Mouse (Mus musculus) 3134 (cell line): ENCODE data around the gene Anks1b.

Experiments used
- DNase-seq: peaks from one replicate; pipeline ENCODE4 v3.0.0-alpha.2; 2011; ENCODE audit warnings: low spot score; ENCODE audit not compliant: insufficient read length; ENCODE audit errors: extremely low read depth

Gene Anks1b

DNA sequence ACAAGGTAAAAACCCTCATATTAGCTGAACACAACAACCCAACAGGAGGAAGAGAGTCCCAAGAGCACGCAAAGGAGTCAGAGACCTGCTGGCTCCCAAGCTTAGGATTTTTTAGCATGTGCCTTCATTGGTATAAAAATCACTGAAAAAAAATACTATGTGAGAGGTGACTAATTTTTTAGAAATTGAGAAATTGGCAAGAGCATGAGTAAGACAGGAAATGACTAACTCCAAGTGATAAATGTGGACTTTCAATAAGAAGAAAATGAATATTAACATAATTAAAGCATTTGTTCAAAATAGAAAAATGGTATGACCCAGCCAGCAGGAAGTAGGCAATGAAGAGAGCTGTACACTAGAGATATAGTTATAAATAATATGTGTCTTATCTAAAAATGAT lies 271.1 kb downstream of the Anks1b start:
- DNase-seq, result peak; percentile 29

DNA sequence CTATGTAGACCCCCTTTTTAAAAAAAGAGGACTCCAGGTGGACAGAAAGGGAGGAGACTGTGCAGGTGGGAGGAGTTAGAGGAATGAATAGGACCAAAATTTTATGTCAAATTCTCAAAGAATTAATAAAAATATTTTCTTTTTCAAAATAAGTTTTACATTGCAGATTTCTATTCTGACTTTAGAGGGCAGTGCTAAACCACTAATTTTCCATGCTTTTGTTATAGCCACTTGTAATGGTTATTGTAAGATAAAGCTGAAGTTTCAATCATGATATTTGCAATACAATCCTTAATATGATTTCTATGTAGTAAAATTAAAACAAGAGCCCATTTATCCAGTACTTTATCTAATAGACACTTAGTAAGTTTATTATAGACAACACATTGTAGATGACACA lies 278.2 kb downstream of the Anks1b start:
- no peak for DNase-seq

DNA sequence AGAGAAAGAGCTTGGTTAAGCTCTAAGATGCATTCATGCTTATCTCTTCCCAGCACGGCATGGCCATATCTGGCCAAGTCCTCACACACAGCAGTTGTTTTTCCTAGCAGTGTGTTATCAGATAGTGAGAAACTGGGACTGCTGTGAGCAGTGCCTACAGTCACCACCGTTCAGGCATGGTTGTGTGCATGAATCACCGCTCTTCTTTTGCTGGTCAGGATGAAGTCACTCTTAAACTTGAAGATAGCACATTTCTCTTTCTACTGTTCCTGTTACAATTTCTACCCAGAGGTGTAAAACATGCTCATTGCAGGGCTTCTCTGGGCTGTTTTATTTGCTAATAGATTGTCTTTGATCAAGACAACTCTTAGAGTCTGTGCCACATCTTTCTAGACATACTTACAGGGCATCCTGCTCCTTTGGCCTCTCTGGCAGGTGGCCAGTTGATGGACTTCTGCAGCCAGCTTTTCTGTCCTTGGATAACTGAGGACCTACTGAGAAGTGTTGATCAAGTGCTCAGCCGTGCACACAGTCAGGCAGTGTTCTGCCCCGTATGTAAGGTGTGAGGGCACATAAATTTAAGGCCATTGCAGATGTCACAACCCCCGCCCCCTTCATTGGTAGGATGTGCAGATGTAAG lies 296.8 kb downstream of the Anks1b start:
- no peak for DNase-seq

DNA sequence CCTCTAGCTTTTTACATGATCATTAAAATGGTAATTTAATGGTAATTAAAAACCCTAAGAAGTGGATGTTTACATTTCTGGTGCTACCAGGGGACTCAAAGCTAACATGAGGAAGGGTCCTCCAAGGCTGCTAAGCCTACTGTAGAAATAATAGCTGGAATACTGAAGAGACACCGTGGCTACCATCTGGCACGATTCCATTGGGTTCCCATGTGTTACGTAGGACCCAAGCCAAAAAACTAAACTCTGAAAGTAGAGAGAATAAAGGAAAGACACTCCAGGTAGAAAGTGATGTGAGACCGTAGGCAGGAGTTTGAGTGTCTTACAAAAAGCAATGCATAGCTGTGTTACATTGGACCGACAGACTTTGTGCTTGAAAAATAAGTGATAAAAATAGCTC lies 317.1 kb downstream of the Anks1b start:
- no peak for DNase-seq

DNA sequence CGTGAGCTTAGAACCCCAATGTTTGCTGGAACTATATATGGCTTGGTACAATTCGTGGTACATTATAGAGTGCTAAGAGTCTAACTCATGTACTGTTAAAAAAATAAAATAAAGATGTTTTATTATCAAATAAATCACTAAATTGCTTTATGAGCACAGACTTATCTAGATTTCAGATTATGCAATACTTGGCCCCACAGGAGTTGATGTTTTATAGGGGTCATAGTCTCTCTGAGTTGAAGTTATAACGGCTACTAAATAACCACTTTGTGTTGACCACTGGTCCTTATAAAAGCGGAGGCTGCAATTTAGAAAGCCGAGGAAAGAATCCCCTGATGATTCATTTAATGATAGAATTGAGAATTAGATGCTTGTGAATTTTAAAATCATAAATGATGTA lies 323.6 kb downstream of the Anks1b start:
- DNase-seq, result no peak

DNA sequence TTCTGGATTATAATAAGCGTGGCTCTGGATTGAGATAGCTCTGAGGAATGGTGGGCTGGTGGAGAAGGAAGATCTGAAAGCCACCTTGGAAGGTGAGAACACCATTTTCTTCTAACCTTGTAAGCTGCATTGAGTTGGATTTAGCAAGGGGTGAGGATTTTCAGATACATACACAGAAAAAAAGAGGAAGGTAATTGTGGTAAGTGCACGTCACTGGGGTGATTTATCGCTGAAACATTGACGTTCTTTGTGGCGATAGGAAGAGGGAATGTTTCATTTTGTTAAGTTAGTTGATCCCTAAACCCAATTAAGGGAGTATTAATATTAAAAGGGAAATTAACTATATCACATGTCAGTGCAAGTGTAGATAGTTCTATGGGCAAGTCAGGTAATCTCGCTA lies 336.7 kb downstream of the Anks1b start:
- DNase-seq, result no peak

DNA sequence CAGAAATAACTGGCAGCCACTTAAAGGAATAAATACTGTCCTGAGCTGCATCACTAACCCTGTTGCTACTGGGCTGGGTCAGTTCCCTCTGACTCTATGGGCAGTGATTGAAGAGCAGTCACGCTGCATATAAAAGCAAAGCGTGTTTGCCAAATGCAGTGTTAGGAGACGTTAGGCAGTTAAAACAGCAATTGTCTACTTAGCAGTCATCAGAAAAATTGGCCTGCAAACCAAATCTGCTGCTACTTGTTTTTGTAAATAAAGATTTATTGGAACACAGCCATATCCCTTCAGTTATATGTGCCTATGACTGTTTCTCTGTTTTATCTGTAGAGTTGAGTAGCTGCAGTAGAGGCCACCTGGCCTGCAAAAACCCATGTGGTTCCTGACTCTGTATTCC lies 347.2 kb downstream of the Anks1b start:
- DNase-seq, result no peak

DNA sequence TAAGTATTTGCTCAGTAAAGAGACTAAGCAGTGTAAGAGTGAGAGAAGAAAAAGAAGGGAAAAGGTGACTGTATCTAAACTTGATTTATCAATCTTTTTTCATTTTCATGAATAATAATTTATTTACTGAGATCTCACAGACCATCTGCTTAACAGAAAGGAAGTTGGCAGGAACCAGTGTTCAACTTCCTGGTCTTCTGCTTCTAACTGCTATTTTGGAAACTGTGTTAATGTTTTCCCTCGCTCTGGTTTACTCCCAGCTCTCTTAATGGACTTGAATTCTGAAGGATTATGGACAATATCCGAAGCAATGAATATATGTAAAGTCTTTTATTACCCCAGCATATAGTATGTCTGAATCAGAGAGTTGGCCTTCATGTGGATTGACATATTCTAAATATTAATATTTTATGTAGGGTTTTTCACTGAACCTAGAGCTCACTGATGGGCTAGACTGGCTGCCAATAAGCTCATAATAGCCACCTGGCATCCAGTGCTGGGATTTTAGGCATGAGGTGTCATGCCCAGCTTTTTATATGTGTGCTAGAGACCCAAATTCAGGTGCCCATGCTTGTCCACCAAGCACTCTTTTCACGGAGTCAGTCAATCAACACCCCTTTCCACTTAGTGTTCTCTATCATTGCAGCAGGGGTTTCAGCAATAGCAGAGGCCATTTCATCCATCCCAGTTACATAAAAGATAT lies 349.6 kb downstream of the Anks1b start:
- no peak for DNase-seq

DNA sequence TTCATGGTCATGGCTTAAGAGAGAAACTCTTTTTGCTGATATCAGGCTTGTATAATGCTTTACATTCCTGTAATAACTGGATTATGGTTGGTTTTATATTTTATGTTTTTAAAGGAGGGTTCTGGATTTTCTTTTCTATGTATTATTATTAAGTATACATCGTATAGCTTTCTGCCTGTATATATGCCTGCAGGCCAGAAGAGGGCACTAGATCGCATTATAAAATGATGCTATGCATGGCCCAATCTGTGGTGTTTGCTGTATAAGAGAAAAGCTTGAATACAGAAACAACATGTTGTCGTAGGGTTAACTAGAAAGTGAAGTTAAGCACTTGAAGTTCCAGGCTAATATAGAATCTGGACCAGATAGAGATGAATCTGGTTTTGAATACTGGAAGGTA lies 362.0 kb downstream of the Anks1b start:
- no peak for DNase-seq

DNA sequence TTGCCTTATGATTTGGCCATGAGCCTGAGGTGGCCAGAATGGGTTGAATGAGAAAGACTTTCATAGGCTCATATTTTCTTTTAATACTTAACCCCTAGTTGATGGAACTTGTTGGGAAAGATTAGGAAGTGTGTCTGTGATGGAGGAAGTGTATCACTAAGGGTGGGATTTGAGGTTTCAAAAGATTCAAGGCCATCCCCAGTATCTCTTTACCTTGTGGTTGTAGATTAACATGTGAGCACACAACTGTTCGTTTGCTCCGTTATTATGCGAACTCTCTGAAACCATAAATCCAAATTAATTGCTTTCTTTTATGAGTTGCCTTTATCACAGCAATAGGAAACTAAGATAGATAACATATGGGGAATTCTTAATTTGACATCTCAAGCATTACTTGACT lies 364.0 kb downstream of the Anks1b start:
- no peak for DNase-seq

DNA sequence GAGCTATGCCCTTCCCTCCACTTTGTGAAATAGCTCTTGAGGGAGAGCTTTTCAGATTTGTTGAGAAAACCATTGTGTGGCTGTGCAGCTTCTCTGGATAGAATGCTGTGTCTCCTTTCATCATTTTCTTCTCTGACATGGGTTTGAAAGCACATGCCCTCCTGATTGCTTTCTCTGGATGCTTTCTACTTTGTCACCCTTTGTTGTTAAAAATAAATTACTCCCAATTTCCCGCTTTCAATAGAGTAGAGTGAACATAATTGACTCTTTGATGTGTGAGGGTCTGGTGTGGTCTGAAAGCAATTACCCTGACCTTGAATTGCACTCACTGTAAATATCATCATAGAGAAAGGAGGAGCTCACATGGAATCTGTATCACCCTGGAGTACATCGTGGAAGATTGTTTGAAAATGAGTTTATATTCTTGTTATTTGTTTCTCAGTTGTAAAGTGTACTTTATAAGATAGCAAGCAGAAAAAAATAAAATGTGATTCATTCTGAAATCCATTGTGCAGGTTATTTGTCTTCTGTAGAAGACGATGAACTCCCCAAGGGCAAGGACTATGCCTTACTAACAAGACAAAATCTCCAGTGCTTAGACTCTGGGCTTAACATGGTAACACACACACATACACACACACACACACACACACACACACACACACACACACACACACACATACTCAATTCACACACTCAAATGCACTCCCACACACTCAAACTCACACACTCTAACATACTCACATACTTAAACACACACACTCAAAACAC lies 385.8 kb downstream of the Anks1b start:
- DNase-seq, result no peak

DNA sequence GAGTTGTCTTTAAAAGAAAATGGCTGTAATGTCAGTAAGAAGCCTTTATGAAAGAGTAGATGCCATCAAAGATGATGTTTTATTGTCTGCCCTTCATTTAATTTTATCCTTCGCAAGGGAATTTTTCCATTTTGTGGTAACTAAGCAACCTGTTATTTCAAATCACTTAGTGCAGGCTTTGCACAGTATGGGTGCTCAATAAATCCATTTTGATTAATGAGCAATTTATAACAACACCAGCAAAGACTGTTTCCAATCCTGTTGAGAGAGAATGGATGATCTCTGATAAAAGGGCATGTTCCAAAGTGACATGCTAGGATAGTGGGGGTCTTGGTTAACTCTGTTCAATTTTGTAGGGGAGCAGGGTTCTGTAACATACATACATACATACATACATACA lies 398.0 kb downstream of the Anks1b start:
- DNase-seq, result no peak

DNA sequence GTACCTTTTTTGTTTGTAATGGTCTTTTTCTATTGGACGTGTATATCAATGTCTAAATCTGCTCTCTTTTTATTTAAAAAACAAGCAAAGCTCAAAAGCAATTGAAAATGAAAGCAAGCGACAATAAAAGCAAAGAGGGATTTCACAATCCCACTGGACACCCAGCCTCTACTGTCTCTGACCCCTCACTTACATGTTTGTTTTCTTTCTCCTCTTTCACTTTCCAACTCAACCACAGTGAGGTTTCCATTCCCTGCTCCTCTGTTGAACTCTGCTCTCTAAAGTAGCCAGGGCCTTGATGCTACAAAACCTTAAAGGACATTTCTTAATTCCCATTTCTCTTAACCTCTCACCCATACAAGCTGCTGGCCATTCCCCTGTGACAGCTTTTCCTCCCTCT lies 400.0 kb downstream of the Anks1b start:
- no peak for DNase-seq

DNA sequence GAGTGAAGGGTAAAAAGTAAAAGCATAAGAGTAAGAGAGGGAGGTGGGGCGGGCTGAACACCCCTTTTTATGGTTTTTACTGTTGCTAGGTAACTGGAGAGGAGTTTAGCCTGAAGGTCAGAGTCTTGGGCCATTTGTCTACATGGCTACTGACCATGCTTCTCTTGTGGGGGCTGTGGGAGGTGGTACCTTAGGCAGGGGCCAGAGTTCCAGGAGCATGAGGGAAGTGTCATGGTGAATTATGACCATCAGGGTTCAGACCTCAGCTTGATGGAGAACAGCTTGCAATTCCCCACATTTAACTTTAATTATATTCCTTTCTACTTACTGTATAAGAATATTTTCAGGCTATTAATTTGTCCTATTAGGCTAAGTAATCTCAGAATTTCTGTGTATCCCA lies 413.3 kb downstream of the Anks1b start:
- no peak for DNase-seq

DNA sequence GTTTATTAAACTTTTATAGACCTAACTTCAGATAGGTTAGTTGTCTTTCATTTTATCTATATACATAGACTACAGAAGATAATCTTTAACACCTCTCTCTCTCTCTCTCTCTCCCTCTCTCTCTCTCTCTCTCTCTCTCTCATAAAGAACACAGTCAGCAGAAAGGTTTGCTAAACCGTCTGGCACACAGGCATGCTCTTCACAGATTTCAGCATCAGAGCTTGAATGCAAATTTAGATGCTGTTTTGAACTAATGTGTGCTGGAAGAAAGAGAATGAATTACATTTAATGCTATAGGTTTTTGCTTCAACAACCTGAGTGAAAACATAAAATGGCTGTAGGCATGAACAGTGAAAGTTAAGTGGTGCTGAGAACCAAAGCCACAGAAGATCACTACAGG lies 429.9 kb downstream of the Anks1b start:
- DNase-seq, result no peak

DNA sequence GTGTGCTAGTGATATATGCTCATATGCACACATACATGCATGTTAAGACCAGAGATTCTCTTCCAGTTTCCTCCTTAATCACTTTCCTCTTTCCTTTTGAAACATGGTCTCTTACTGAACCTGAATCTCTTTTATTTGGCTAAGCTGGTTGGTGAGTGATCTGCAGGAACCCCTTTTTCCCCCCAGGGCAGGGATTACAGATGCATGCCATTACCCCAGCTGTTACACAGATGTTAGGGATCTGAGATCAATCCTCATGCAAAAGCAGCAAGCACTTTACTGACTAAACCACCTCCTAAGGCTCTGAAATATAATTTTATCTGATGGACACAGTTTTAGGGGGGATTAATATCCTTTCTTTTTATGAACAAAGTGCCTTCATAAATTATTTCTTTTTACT lies 432.8 kb downstream of the Anks1b start:
- DNase-seq, result no peak

DNA sequence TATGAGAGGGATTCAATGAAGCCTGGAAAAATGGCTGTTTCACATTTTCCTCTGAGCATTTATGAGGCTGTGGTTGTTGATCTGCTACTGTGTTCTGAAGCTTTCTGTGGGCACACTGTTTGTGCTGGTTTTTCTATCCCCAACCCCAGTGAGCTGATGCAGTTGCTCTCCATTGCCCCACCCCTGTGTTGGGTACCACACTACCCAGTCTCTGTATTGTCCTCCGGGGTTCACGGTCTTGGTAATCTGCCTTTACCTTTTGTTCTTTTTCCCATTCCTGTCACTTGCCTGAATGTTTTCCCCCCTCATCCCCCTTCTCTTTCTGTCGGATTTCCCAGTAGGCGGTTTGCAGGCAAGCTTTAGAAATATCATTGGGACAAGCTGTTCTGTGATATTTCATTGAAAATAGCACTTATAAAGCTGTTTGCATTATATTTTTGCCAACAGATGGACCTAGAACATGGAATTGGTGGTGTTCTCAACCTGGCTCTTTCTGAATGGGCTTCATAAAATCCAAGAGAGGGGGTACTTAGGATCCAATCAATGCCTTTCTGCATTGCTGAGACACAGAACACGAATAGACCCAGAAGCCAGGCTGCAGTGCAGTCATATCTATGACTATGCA lies 434.7 kb downstream of the Anks1b start:
- DNase-seq, result no peak

DNA sequence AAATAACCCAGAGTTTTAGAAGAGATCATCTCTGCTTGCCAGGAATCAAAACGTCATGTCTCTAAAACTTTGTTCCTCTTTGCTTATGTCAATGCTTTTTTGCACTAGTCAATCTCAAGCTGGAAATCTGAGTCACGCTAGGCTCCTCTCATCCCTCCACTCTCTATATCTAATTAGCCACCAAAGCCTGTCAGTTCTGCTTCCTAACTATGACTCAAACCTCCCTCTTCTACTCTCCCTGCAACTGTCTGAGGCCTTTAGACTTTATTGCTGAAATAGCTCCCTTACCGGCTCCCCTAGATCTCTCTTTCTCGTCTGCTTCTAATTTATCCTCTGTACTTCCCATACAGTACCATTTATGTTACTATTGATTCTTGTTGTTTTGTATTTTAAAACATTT lies 456.5 kb downstream of the Anks1b start:
- no peak for DNase-seq

DNA sequence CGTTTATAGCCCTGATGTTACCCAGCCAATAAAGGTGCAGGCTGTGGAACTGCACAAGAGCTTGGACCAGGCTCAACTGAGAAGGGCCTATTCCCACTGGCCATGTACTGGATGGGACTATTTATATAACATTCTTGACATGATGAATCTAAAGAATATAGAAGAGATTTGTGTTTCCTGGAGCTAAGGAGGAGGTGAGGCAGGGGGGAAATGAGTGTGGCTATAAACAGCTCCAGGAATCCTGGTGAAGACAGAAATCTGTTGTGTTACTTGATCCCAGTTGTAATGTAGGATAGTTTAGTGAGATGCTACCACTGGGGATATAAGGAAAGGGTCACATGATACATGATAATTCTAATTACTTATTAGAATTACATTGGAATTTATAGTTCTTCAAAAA lies 472.1 kb downstream of the Anks1b start:
- no peak for DNase-seq

DNA sequence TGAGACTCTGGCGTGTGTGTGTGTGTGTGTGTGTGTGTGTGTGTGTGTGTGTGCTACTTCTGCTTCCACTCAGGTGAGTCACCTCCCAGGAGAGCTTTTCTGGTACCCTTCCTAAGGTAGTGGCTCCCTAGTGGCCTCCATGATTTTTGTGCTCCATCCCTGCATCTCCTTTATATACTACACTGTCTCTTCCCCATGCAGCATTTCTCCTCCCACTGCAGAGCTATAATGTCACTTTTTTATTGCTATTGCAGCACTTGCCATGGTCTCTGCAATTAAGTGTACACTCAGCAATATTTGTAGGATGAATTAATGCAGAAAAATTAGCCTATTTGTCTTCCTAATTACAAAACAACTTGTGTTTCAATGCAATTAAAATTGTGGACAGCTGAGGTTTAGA lies 482.9 kb downstream of the Anks1b start:
- no peak for DNase-seq

DNA sequence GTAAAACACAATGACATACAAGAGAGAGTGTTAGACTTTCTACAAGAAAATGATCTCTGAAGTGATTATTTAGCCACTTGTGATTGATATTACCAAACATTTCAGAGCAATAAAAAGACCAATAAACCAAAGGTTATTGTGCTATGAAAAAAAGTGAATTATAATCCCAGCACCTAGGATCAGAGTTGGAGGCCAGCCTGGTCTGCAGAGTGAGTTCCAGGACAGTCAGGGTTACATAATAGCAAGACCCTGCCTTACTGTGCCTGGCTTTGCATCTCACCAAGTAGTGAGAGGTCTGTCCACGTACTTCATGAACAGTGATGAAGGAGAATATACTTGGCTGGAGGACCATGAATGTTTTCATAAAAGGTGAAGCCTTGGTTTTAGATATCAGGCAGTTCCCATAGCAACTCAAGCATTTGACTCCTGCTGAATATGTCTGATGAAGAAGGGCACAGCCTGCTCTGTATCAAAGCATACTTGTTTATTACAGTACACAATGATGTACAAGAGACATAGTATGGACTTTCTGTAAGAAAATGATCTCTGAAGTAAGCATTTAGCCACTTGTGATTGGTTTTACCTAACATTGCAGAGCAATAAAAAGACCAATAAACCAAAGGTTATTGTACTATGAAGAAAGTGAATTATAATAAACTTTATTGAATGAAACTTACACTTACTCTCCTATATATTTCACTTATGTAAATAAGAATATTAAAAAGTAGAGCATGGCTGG lies 484.0 kb downstream of the Anks1b start:
- DNase-seq, result no peak
